Mouse (Mus musculus): ENCODE results near the gene Chit1. TPM values are rescaled to one million over a fixed set of nuclear protein-coding genes. Genes with fewer than 3 reads are reported as not detected.

Chit1 gene
- polyA plus RNA-seq, 1 experiment: 0.22 TPM

DNA sequence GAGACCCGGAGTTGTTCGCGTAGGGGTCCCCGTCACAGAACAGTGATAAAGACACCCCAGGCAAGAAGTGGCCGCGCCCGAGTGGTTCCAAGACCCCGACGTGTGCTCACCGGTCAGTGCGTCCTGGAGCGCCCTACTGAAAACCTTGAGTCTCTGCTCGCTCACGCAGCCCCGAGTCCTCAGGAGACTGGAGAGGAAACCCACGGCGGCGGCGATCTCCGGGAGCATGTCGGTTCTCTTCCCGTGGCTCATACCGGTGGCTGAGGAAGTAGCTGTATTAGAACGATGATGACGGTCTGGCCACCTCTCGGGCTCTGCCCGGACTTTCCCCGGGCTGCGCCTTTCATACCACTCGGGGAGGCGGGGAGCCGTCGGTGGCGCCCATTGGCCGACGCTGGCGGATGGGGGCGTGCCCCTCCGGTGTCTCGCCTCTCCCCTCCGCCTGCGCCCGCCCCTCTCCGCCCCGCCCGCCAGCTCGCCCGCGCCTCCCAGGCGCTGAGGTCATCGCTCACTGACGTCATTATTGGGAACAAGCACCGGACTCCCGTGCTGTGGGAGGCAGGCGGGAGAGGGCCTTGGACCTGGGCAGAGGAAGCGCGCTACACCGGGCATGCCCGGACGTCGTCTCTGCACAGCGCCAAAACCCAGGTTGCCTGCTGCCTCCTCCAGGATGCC, 32.1 kb upstream of the Chit1 start, which contains the start of gene Btg2:
Btg2 (minus strand) TSS at position 319 of the 675 bp plus-strand sequence.
- DNase-seq (ENCODE audit: extremely low spot score in 1 of 2, low spot score in 1 of 2): peak; percentile 91 to 96

DNA sequence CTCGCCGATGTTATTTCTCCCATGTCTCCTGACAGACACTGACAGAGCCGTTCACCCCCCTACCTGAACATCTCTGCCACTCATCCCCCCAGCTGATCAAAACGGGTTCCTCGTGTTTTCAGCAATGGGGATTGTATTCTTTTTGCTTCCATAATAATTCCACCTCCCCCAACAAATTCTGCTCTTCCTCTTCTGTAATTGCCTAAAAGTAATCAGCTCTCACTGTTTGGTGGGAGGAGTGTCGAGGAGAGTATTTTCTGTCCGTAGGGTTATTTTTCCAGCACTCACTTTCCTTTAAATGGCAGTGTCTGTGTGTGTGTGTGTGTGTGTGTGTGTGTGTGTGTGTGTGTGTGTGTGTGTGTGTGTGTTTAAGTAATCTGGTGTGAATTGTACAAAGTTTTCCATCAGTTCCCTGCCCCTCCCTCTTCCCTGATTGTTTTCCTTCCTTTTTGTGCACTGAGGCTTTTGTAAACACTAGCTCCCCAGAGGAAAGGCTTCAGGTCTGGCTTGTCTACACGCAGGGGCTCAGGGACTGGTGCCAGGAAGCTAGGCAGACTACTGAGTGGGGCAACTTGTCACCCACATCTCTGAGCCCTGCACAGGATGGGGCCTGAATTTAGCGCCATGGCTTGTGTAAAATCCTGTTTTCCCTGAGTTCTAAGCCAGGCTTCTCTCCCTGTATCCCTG, 31.4 kb upstream of the Chit1 start:
- DNase-seq (ENCODE audit: extremely low spot score in 1 of 2, low spot score in 1 of 2): no peak

DNA sequence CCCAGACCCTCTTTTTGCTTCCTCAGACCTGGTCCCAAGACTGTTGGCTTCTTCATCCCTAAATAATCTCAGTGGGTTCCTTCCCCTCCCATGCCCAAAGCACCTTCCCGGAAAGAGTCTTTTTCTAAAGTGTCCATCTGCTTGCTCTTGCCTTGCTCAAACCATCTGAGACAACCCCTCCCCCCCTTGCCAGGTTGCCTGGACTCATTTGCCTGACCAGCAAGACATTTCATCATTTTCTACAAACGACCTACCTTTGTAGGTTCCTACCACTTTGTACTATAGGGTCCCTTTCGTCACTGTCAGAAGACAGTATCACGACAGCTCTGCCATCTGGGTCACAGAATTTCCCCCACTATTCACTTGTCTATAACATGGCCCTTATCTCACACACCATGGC, 30.6 kb upstream of the Chit1 start:
- DNase-seq (ENCODE audit: extremely low spot score in 1 of 2, low spot score in 1 of 2): no peak

DNA sequence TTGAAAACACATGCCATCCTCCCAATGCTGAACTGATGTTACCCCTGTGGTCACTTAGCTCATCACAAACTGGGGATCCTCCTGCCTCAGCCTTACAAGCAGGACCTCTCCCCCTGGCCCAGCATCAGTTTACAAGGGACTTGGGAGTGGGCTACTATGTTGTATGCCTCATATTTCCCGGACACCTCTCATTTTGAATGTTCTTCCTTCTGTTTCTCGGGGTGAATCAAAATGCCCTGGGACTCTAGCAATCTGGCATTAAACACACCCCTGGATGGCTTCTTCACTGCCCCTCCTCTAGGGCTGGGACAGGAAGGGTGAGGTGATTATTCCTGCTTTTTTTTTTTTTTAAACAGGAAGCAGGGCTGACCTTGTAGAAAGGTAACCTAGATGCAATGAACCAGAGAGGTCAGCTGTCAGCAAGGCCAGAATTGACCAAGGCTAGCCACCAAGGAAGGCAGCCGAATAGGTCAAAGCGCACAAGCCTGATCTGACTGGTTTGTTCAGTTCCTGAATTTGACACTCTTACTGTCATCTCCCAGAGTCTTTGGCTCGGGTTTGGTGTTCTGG, 30.1 kb upstream of the Chit1 start:
- DNase-seq (ENCODE audit: extremely low spot score in 1 of 2, low spot score in 1 of 2): no peak

- DNase-seq (ENCODE audit: extremely low spot score in 1 of 2, low spot score in 1 of 2): peak; percentile 87 to 90
Measured at GRCm38 (mm10) chr1:134082987-134083516, 28.0 kb upstream of the Chit1 start.

DNA sequence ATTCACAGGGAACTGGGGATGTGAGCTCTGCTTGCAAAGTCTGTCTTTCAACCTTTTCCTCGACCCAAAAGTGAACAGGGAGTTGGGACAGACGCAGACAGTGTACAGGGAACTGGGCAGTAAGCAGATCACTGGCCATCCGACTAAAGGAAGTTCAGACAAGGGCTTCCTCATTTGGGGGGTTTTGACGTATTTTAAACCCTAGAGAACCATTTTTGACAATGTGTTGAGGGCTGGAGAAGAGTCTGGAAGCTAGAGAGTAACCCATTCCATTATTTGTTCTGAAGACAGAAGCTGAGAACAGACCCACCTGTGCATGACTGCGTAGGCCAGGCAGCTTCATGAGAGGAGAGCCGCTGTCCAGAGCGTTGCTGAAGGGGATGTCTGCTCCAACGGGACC, 27.4 kb upstream of the Chit1 start:
- DNase-seq (ENCODE audit: extremely low spot score in 1 of 2, low spot score in 1 of 2): no peak

DNA sequence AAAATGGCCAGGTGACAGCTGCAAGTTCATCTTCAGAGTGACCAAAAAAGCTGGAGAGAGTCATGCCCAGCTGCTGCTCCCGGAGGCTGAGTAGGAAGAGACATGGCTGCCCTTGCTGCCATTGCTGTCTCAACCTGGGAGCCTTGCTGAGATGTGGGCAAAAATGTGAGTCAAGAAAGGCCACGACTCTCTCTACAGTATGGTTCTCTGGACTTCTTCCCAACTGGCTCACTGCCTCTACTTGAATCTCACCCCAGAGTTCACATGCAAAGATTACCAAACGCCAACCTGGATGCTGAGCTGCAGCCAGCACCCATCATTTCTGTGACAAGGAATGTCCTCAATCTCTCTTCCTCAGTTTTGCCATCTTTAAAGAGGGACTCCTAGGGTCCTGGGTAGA, 26.9 kb upstream of the Chit1 start:
- DNase-seq (ENCODE audit: extremely low spot score in 1 of 2, low spot score in 1 of 2): no peak

DNA sequence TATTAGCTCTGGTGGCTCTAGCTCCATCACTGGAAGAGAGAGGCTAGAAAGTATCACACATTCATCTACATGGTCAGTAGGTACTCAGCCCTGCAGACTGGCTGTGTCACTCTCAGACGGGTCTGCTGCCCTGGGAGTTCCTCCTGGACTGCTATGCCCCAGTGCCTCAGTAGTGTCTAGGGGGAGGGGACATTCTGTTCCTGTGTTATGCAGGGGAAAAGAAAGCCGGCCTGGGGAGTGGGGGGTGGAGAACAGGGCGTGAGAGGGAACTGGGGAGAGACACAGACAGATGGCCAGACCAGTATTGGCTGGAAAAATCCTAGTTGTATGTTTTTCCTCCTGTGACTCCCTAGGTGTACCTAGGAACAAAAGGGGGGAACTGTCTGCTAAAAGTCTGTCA, 25.0 kb upstream of the Chit1 start:
- no peak for DNase-seq (ENCODE audit: extremely low spot score in 1 of 2, low spot score in 1 of 2)

- no peak for DNase-seq (ENCODE audit: extremely low spot score in 1 of 2, low spot score in 1 of 2)
Measured at GRCm38 (mm10) chr1:134086811-134087398, 24.1 kb upstream of the Chit1 start.

GRCm38 (mm10) chr1:134089074-134089473, 22.0 kb upstream of the Chit1 start:
- no peak for DNase-seq (ENCODE audit: extremely low spot score in 1 of 2, low spot score in 1 of 2)

DNA sequence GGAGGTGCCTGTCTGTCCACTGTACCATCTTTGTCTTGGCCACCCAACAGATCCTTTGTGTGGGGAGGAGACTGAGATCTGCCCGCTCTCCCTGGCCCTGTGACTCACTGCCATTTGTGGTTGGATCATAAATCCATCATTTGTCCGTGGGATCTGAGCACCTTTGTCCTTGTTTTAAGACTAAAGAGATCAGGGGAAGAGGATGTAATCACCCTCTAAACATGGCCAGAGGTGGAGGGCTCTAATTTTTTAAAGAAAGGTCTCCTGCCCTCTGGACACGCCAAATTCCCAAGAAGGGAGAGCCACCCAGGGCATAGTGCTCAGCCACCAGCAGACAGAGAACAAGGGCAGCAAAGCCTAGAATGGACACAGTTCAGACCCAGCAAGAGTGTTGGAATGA, 19.2 kb upstream of the Chit1 start:
- no peak for DNase-seq (ENCODE audit: extremely low spot score in 1 of 2, low spot score in 1 of 2)

DNA sequence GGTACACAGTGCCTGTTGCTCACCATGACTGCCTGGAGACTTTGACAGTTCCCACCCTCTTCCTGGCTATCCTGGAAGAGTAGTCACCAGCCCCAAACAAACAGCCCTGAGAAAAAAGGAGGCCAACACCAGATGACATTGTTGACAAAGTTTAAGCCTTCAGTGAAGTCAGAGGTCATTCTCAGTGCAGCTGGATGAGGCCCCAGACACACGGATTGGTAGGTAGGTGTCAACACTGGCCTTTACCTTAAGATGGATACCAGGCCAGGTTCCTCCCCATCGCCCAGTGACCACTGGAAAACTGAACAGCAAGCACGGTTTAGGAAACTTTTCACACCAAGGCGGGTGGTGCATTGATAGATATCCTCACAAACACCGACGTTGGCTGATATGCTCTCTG, 18.7 kb upstream of the Chit1 start:
- no peak for DNase-seq (ENCODE audit: extremely low spot score in 1 of 2, low spot score in 1 of 2)

GRCm38 (mm10) chr1:134092852-134093770, 17.9 kb upstream of the Chit1 start:
- peak; percentile 81 to 88 for DNase-seq (ENCODE audit: extremely low spot score in 1 of 2, low spot score in 1 of 2)

DNA sequence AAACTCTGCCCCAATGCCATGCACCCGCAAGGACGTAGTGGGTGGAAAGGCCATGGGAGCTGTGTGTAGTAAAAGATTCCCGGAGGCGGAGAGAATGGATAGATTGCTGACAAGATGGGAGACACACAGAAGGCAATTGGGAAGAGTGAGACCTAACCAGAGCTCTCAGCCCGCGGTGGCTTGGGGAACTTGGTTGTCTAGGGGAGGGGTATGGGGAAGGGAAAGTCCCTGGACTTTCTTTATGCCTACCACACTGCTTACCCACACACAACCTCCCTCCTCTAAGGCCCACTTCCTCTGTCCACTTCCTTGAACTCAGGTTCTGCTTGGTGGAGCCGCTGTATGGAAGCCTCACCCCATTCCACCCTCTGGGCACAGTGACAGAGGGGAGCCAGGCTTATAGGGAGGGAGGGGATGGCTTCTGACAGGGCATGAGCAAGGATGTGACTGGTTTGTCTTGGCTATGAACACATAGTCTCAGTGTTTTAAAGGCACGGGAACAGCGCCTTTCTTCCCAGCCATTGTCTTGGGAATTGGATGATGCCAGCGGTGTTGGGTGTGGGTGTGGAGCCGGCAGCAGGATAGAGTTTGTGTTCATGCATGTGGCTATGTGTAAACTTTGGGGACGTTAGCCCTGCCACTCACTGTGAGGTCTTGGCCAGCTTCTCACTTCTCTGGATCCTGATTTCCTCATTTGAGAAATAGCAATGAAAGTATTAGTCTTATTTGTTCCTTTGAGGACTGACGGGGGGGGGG, 17.1 kb upstream of the Chit1 start:
- no peak for DNase-seq (ENCODE audit: extremely low spot score in 1 of 2, low spot score in 1 of 2)

DNA sequence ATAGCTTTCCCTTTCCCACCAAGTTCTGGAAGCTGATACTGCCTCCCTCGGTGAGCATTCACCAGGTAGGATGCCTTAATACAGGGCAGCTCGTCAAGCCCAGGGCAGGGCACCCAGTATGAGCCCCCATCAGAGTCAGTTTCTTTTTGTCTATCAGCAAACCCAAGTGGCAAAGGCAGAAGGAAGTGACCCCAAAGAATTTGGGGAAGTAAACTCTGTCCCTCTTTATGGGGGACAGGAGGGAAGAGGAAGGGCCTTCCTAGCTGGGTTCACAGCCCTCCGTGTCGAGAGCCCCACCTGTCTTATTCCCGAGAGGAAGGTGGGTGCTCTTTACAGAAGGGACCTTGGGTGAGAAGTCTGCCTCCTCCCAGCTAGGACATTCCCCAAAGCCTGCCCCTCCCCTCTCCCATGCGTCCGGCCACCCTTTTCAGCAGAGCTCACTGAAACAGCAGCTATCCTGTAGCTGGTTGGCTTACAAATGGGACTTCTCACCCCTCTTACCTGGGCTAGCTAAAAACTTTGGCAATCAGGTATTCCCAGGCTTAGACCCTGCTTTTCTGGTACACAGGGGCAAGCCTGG, 15.9 kb upstream of the Chit1 start:
- DNase-seq (ENCODE audit: extremely low spot score in 1 of 2, low spot score in 1 of 2): no peak

- no peak for DNase-seq (ENCODE audit: extremely low spot score in 1 of 2, low spot score in 1 of 2)
Measured at GRCm38 (mm10) chr1:134095721-134096120, 15.3 kb upstream of the Chit1 start.

GRCm38 (mm10) chr1:134096264-134096934, 14.6 kb upstream of the Chit1 start:
- no peak for DNase-seq (ENCODE audit: extremely low spot score in 1 of 2, low spot score in 1 of 2)

DNA sequence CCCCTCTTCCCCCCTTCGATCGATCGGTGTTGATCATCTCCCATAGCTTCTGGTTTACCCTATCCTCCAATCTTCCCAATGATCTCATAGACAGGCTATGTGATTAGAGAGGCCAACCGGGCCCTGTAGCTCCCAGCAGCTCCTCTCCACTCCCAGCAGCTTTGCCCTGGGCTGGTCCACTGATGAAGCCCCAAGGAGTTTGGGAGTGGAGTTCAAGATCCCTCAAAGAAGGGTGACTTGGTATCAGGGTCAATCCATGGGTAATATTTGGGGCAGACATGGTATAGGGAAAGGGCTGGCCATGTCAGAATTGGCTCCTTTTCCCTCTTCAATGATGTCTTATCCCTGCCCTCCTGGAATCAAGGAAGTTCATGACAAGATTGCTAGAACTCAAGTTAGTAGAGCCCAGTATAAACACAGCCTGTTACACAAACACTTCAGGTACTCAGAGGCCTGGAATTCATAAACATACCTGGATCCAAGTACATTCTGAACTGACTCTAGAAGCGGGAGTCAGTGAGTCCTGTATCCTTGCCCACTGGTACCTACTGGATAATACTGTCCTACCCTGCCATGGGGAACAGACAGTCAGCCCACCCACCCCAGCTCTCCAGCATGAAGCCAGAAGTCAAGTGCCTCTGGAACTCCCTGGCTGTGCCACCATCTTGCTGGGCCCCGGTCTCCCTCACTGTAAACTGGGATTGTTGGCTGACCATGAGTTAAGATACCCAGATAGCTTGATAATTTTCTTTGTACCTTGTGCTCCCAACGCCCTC, 13.8 kb upstream of the Chit1 start:
- DNase-seq (ENCODE audit: extremely low spot score in 1 of 2, low spot score in 1 of 2): no peak

Data from frontal cortex, adult 2 months (tissue).